Mouse (Mus musculus): ENCODE measurements around the gene Kif5a.

The Kif5a gene

DNA sequence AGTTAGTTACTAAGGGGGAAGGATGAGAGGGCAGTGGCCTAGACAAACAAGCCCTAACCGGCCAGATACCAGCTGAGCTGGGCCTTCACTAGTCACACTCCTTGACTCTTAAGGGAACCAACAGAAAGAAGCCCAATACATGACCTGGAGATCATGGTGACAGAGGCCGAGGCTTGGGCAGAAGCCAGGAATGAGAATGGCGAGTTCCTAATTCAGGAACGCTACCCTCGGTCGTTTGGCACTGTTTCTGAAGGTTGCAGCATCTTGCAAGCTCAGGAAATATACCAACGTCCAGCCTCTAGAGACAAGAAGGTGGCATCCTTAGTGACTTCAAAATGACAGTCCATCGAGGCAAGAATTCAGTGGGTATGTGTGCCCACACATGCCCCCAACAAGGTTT lies 1.2 kb upstream of the Kif5a start:
- DNase-seq = no peak

DNA sequence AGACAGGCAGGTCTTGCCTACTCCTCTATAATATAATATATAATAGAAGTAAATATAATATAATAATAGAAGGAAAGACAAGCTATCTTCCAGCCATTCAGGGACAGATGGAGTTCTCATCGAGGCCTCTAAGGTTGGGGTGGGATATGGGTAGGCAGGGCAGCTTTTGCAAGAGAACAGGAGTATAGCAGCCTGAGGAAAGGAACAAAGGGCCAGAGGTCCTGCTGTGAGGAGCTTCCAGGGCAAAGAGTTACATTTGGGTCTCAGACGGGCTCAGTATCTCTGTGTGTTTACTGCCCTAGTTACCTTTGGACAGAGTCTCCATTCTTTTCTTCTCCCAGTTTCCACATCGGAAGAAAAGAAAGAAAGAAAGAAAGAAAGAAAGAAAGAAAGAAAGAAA lies 483 bp upstream of the Kif5a start:
- DNase-seq = no peak

DNA sequence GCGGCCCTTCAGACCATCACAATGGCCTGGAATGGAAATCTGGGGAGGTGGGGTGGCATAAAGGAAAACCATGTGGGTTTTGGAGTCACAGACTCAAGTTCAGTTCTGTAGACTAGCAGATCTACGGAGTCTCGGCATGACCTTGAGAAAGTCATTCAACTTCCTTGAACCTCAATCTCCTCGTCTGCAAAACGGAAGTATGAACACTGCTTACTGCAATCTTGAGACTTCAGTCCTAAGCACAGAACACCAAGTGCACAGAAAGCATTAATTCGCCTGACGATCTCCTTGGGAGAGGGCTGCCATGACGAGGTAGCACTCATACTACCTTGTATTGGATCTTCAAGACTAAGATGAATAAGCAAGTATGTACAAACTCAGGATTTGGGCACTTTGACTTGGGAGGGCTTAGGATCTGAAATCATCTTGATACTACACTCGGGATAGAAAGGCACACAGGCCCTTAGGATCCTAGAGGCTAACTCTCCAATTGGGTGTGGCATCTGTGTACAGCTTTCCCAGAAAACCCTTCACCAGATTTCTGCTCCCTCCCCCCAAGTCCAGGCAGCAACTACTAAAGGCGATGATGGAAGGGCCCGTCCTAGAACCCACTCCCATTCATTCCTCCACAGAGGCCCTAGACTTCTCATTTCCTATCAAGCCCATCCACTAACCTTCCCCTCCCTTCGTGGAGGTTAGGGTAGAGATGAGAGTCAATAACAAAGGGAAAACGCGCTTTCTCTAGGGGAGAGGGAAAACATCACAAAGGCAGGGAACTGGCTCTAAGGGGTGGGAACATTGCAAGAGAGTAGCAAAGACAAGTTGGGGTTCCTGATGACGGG lies 1.2 kb downstream of the Kif5a start:
- DNase-seq = no peak

DNA sequence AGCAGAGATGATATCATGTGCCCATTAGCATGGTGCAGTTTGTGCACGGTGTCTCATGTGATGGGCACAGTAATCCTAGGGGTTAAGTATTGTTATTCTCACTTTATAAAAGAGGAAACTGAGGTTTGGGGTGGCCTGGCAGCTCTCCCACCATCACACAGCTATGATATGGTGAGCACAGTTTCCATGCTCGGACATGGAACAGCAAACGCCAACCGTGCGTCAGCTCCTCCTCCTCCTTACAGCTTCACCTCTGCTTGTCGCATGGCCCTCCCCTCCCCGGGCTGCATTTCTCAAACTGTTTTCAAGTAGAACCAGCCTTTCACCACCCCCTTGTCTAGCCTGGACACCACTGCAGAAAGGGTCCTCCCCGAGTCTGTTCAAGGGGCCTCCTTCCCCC lies 4.7 kb downstream of the Kif5a start:
- DNase-seq = no peak

GRCm38 (mm10) chr10:127257790-127258189 lies 5.4 kb downstream of the Kif5a start:
- DNase-seq = no peak

DNA sequence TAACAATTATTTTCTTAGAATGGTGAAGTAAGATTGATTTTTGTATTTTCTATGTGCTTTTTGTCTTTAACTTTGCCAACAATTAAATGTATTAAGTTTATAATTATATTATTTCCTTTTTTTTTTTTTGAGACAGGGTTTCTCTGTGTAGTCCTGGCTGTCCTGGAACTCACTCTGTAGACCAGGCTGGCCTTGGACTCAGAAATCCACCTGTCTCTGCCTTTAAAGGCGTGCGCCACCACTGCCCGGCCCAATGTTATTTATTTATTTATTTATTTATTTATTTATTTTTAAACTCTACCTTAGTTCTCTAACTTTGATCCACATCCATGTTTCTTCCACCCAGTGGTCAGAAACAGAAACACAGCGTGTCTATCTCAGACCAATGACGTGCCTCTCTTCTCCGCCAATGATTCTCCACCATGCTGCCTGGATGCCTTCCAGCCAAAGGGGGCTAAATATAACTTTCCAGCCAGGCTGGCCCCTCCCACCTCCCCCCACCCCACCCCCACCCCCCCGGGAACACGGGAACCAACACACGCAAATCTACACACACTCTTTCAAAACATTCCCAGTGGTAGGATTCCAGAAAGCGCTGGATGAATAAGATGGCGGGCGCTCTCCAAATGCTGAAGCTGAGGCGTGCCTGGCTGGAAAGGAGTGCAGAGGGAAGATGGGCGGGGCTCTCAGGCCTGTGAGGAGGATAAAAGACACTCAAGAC lies 7.4 kb downstream of the Kif5a start:
- DNase-seq = peak; percentile 88

- DNase-seq = no peak
Measured at GRCm38 (mm10) chr10:127250810-127251209, 12.3 kb downstream of the Kif5a start.

DNA sequence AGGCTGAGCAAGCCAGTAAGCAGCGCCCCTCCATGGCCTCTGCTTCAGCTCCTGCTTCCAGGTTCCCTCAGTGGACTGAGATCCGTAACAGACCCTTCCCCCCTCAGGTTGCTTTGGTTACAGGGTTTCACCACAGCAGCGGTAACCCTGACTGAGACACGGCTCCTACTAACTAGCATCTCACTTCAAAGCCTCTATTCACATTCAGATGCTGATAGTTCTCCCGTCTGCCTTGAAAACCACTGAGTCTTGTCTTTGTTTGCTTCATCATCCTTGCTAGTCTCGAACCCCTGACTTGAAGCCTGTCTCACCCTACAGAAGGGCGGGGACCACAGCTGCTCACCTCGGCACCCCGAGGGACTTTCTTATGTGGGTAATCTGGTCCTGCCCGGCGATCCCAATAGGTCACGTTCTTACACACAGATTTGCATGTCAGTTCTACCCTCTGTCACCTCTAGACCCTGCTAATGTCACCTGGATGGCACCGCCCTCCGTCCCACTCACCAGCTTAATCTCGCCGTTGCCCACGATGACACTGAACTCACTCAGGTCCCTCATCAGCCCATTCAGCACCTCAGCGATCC lies 24.8 kb downstream of the Kif5a start:
- DNase-seq = no peak

GRCm38 (mm10) chr10:127236541-127236940 lies 26.6 kb downstream of the Kif5a start:
- peak; percentile 30 for DNase-seq

GRCm38 (mm10) chr10:127233141-127233540 lies 30.0 kb downstream of the Kif5a start:
- DNase-seq = no peak

- no peak for DNase-seq
Measured at GRCm38 (mm10) chr10:127231741-127232140, 31.4 kb downstream of the Kif5a start.

- no peak for DNase-seq
Measured at GRCm38 (mm10) chr10:127230693-127231092, 32.5 kb downstream of the Kif5a start.

GRCm38 (mm10) chr10:127228897-127229296 lies 34.3 kb downstream of the Kif5a start:
- DNase-seq = peak; percentile 80

DNA sequence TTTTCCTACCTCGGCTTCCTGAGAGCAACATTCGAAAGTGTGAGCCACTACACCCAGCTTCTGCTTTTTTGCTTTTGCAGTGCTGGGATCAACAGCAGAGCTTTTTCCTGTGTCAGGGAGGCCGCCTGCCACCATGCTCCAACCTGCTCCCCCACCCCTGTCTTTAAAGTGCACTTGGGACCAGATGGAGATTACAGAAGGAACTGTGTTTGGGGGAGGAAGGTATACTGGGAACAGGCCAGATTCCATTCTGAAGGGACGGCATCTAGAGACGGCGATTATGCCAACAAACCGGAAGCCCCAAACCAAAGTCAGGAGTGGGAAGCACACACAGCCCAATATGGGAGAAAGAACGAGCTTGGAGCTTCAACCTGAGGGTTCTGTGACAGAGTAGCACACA lies 36.0 kb downstream of the Kif5a start:
- no peak for DNase-seq

DNA sequence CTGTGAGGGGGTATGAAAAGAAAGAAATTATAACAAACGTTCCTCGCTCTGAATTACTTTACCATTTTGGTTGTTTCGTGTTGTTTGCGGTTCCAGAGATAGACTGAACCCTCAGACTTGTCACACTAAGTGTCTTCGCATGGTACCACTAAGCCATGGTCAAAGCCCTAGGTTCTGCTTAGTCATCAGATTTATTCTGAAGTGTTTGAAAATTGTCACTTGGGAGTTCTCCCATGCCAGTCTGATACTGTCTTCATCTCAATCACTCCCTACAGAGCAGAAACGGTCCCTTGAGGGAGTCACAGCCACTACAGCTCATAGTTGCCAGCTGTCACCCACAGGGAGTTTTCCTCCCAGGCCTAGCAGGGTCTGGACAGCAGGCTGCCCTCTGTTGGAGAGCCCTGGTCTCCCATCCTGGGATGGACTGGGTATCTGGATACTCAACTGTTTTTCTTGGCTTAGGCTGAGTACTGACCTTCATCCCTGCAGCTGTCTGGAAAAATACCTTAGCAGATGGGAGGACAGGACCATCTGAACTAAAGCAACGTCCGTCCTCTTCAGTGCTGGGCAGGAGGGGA lies 36.7 kb downstream of the Kif5a start:
- peak; percentile 43 for DNase-seq

DNA sequence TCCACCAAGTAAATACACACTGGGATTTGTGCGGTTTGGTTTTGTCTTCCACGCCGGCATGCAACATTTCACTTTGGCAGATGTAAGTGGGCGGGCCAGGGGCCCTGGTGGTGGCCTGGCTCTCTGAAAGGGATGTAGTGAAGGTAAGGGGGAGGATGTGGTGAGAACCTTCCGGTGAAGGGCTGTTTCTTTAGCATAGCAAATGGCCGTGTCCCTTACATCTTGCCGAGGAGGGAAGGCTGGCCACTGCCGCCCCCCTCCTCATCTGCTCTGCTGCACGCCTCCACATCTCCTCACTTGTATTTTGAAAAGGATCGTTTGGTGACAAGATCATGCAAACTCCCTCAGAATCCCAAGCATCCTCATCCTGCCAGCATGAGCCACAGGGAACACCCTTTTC lies 37.4 kb downstream of the Kif5a start:
- no peak for DNase-seq

DNA sequence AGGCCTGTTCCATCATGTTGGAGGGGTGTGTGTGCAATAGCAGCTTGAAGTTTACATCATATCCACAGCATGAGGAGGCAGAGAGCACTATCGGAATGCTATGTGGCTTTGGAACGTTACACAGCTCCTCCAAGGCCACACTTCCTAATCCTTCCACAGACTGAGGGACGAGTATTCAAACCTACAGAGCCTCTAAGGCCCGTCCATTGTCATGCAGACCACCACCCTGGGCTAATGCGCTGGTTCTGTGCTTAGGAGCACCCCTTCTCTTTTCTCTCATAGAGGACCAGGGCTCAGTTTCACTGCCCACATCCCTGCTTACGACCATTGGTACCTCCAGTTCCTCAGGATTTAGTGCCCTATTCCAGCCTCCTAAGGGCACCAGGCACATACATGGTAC lies 37.9 kb downstream of the Kif5a start:
- no peak for DNase-seq

- no peak for DNase-seq
Measured at GRCm38 (mm10) chr10:127218339-127218738, 44.8 kb downstream of the Kif5a start.

- DNase-seq = no peak
Measured at GRCm38 (mm10) chr10:127217177-127217576, 46.0 kb downstream of the Kif5a start.

- DNase-seq = no peak
Measured at GRCm38 (mm10) chr10:127216456-127216855, 46.7 kb downstream of the Kif5a start.

DNA sequence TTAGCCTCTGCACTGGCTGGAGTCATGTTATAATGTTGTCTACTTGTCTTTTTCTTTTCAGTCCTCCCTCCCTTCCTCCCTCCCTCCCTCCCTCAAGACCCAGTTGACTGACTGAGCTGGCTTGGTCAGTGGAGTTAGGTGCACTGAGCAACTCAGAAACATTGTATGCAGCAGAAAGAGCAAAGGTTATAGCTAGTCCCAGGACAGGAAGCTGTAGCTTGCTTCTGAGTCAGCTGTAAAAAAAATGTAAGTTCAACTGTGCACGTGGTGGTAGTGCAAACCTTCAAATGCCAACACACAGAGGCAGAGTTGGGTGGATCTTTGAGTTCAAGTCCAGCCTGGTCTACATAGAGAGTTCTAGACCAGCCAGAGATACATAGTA lies 48.7 kb downstream of the Kif5a start:
- no peak for DNase-seq

- no peak for DNase-seq
Measured at GRCm38 (mm10) chr10:127213704-127214421, 49.3 kb downstream of the Kif5a start.

GRCm38 (mm10) chr10:127213272-127213671 lies 49.9 kb downstream of the Kif5a start:
- DNase-seq = no peak

All from embryo, embryonic 11 days (tissue).